Mouse (Mus musculus): Measurements from ENCODE around the gene 2010109A12Rik. TPM values are rescaled to one million over a fixed set of nuclear protein-coding genes. Genes with fewer than 3 reads are reported as not detected.

The 2010109A12Rik gene
- polyA plus RNA-seq, 1 experiment from 2014 or later: 1.1 TPM

DNA sequence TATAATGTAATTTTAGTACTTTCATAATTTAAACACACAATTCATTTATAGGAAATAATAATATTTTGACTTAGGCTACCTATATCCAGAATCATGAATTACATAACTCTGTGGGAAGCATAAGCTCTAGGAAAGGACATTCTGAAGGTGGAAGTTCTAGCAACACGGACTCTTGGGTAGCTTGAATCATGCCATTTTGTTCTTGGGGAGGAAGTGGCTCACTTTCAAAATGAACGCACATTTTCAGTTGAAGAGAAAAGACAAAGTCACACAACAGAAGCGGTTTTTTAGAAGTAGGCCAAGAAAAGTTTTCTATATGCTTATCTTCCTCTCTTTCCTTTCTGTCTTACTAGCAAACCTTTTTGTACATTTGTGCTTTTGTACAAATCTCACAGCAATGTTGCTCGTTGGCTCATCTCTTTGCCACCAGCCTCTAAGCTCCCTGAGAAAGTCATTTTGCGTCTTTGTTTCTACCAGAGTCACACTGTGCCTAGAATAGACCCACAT is 49.5 kb downstream of the 2010109A12Rik start:
- no peak overlapping the region for H3K4me3 ChIP-seq (replicated peaks)
- H3K4me1 ChIP-seq (replicated peaks): no peaks in the 10 kb centered on the region
- no peaks in the 10 kb centered on the region for H3K27me3 ChIP-seq
- no peaks in the 10 kb centered on the region for H3K9me3 ChIP-seq (replicated peaks)
- no peak overlapping the region for H3K27ac ChIP-seq (replicated peaks)
- H3K36me3 ChIP-seq (replicated peaks): no peaks in the 10 kb centered on the region
- 68% methylated on average over 5 of the region's 5 CpGs for WGBS (ENCODE audit: insufficient replicate concordance)
- H3K9ac ChIP-seq: no peak overlapping the region
- no peak for ATAC-seq (ENCODE audit: insufficient read depth)
- H3K4me2 ChIP-seq: no peak overlapping the region

DNA sequence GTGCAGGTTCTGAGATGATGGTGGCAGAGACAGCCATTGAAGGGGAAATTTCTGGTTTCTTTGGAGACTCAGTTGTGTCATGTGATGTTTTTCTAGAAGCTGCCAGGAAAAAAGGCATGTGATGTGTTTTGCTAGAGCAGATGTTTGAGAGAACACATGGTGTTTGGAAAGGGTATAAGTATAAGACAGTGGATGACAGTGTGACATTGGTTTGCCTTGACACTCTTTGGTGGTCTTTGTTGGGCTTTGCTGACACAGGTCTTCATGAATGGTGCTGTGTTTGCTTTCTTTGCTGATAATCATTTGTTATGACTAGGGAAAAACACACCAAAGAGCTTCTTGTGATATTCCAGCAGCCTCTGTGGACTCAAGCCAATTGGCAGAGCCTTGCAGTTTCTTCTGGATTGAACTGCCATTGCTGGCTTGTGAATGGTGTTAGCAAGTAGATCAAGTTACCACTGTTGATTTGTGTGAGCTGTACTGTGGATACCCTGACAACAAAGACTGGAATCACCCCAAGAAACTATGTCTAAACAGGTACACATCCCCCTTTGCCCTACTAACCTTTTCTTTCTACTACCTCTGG is 50.6 kb downstream of the 2010109A12Rik start:
- Histone ChIP-seq H3K4me2 (no peak overlapping the region), H3K4me3 (replicated peaks) (no peak overlapping the region), H3K9me3 (replicated peaks) (no peaks in the 10 kb centered on the region), H3K27ac (replicated peaks) (no peak overlapping the region), H3K9ac (no peak overlapping the region), H3K36me3 (replicated peaks) (no peaks in the 10 kb centered on the region), H3K4me1 (replicated peaks) (no peaks in the 10 kb centered on the region), H3K27me3 (no peaks in the 10 kb centered on the region)
- no peak for ATAC-seq (ENCODE audit: insufficient read depth)

DNA sequence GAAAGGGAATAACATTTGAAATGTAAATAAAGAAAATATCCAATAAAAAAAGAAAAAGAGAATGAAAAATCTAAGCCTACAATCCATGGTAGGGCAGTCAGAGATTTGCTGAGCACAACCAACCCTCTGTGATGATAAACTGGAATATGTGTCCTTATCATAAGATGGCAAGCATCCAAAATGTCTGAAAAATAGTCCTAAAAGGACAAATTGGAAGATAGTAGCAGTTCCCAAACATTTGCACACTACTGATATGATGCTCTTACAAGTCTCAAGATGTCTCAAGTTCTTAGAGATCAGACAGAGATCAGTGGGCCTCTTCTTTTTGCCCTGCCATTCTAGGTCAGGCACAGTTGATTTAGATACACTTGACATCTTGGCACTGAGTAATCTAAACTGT is 53.0 kb downstream of the 2010109A12Rik start:
- H3K9me3 ChIP-seq (replicated peaks): no peaks in the 10 kb centered on the region
- H3K36me3 ChIP-seq (replicated peaks): no peaks in the 10 kb centered on the region
- H3K4me2 ChIP-seq: no peak overlapping the region
- H3K4me1 ChIP-seq (replicated peaks): peaks cover 6% of the 10 kb centered on the region
- H3K27ac ChIP-seq (replicated peaks): no peak overlapping the region
- no peak overlapping the region for H3K4me3 ChIP-seq (replicated peaks)
- H3K9ac ChIP-seq: no peak overlapping the region
- no peak for ATAC-seq (ENCODE audit: insufficient read depth)
- no peaks in the 10 kb centered on the region for H3K27me3 ChIP-seq

DNA sequence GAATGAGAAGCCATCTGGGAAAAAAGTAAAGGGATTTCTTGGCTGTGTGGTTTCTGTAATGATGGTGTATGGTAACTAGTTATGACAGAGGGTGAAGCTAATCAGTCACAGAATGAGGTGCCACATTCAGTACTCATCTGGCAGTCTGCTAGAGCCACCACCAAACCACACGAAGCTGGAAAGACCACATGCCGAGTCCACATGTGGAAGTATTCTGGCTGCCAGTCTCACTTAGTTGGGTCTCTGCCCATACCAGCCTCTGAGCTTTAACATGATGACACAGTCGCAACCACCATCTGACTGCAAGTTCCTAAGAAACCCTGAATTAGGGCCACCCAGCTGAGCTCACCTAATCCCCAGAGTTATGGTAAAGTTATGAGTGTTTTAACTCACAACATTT is 54.7 kb downstream of the 2010109A12Rik start:
- no peaks in the 10 kb centered on the region for H3K27me3 ChIP-seq
- no peaks in the 10 kb centered on the region for H3K9me3 ChIP-seq (replicated peaks)
- H3K4me1 ChIP-seq (replicated peaks): peaks cover 18% of the 10 kb centered on the region
- no peak for ATAC-seq (ENCODE audit: insufficient read depth)
- no peak overlapping the region for H3K9ac ChIP-seq
- H3K36me3 ChIP-seq (replicated peaks): no peaks in the 10 kb centered on the region
- H3K27ac ChIP-seq (replicated peaks): no peak overlapping the region
- WGBS (ENCODE audit: insufficient replicate concordance): 60% methylated on average over 3 of the region's 3 CpGs
- H3K4me3 ChIP-seq (replicated peaks): no peak overlapping the region
- no peak overlapping the region for H3K4me2 ChIP-seq

DNA sequence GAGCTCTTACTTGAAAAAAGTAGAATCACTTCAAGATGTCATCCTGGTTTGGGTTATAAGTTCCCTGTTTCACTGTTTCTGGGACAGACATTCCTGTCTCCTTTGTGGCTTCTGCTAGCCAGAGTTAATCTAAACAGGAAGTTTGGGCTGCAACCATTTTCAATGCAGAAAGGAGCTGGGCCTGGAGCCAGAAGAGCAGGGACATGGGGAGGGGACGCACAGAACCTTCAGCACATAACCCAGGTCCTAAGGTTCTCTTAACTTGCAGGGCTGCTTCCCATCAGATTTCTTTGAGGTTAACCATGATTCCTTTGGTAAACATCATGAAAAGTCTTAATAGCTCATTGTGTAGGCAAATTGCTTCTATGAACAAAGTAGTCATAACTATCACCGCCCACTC is 56.4 kb downstream of the 2010109A12Rik start:
- no peak overlapping the region for H3K4me3 ChIP-seq (replicated peaks)
- no peak for ATAC-seq (ENCODE audit: insufficient read depth)
- H3K9ac ChIP-seq: no peak overlapping the region
- H3K4me2 ChIP-seq: no peak overlapping the region
- WGBS (ENCODE audit: insufficient replicate concordance): 62% methylated on average over 2 of the region's 2 CpGs
- no peaks in the 10 kb centered on the region for H3K36me3 ChIP-seq (replicated peaks)
- peaks cover 30% of the 10 kb centered on the region for H3K4me1 ChIP-seq (replicated peaks)
- H3K27ac ChIP-seq (replicated peaks): no peak overlapping the region
- peaks cover under 1% of the 10 kb centered on the region; the same call in 1 of the 2 replicates for H3K27me3 ChIP-seq
- no peaks in the 10 kb centered on the region for H3K9me3 ChIP-seq (replicated peaks)

Other genes with a start within 250 kb of the 2010109A12Rik start
- 1.1 and 1.4 TPM in 2 replicates for gene Sowahb, start 161.5 kb upstream of the 2010109A12Rik start, polyA plus RNA-seq (2015; fragmentation: Nextera tagmentation; extraction: Ambion mirVana)
- gene Sept11, start 113.1 kb upstream of the 2010109A12Rik start, polyA plus RNA-seq (2015; fragmentation: Nextera tagmentation; extraction: Ambion mirVana): 20.6 and 22.9 TPM in 2 replicates
- 33.1 and 34.9 TPM in 2 replicates for gene Ccni, start within 50 bp of the 2010109A12Rik start, polyA plus RNA-seq (2015; fragmentation: Nextera tagmentation; extraction: Ambion mirVana)
- 22.0 and 23.9 TPM in 2 replicates for gene Ccng2, start 60.7 kb downstream of the 2010109A12Rik start, polyA plus RNA-seq (2015; fragmentation: Nextera tagmentation; extraction: Ambion mirVana)

All from liver, embryonic 15.5 days (tissue).